Mouse (Mus musculus): ENCODE measurements around the gene Cmss1.
"Not testable (repeated sequence)": the region's sequence is repeated elsewhere in the genome, so short reads cannot be mapped to it uniquely, and the experiment has no call there.

Gene Cmss1

DNA sequence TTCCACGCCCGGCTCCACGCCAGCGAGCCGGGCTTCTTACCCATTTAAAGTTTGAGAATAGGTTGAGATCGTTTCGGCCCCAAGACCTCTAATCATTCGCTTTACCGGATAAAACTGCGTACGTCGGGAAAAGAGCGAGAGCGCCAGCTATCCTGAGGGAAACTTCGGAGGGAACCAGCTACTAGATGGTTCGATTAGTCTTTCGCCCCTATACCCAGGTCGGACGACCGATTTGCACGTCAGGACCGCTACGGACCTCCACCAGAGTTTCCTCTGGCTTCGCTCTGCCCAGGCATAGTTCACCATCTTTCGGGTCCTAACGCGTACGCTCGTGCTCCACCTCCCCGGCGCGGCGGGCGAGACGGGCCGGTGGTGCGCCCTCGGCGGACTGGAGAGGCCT, 215.5 kb downstream of the Cmss1 start:
- not testable (repeated sequence) for DNase-seq (ENCODE audit: low spot score in 2 of 2)

DNA sequence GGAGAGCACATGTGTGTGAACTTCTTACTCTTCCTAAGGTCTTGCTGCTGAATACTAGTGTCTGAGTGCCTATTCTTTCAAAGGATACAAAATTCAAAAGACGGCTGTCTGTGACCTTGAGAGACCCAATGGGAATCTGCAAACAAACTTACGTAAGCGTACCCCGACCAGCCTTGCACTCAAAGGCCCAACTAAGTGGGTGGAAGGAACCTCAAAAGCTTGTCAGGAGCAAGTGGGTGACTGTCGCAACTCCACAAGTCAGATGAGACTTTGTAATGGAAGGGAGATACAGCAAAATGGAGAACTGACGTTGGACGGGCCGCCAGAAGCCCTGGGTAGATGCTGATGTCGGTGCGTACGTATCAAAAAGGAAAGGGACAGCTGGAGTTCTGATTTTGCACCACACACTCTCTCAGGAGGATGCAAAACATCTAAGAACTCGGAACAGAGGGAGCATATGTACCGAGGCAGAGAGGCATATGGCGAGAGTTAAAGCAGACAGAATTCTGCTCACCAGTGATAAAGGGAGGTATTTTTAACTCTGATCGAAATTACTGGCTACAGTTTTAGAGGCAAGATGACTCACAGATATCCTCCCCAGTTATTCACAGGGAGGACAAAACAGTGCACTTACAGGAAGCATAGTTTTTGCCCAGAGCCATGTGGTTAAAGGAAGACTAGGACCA, 217.0 kb downstream of the Cmss1 start:
- peak; percentile 63 to 83 for DNase-seq (ENCODE audit: low spot score in 2 of 2)

DNA sequence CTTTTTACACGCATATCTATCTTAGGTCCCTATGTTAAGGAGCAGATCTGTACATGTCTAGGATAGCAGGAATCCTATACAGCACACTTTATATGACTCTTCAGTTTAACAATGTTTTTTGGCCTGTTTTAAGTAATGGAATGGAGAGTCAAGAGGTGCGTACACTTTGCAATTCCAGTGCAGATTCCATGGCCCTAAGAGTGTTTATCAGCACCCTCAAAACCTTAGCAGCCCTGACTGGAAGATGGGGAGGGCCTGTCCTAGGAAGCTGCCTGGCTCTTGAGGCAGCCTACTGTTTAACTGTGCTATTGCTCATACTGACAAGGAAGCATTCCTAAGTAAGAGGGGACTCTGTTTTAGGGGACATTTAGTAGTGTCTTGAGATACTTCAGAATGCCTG, 222.4 kb downstream of the Cmss1 start:
- no peak for DNase-seq (ENCODE audit: low spot score in 2 of 2)

DNA sequence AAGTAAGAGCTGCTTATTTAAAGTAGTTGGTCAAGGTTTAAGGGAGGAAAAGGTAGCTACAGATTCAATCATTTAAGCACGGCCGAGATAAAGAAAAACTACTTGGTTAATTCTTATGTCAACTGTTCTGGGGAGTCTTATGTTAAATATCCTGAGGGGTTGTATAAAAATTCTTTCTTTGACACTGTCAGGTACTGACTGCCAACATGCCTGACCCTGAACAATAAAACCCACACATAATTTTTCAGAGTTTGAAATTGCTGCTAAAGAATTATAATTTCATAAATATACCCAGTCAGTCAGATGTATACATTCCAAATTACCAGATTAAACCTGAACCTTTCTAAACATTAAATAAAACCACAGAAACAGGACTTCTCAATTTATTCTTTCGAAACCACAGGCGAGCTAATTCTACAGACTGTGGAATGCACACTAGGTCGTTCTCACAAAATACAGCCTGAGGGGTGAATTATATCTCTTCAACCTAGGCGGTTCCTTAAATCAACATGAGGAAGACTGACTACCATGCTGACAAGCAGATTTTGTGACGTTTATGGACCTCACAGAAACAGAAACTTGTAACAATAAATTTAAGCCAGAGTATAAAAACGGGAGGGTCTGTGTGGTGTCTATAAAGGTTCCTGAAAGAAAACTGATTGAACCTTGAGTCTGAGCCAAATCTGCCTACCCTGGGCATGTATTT, 223.2 kb downstream of the Cmss1 start:
- no peak for DNase-seq (ENCODE audit: low spot score in 2 of 2)

GRCm38 (mm10) chr16:57378631-57379330, 227.9 kb downstream of the Cmss1 start:
- no peak for DNase-seq (ENCODE audit: low spot score in 2 of 2)

DNA sequence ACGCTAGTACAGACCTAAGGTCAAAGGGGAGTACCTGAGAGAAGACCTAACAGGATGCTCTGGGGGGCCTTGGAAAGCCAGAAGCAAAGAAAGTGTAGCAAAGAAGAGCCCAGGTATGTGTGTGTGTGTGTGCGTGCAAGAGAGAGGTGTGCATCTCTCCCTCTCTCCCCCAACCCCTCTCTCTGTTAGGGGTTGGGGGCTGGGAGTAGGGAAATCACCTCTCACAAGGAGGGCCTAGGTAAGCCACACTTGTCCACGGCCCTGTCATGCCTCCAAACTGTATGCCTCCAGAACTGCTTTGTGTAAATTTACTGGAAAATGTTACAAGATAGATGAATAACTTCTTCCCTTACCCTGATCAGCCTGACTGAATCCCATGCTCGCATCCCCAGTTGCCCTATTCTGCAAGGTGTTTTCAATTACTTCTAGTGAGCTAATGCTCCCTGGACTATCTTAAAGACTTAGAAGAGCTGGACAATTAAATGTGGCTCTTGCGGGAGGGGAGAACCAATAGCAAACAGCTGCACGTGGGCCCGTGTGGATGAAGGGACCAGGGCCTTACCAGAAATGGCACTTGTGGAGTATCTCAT, 231.3 kb downstream of the Cmss1 start:
- no peak for DNase-seq (ENCODE audit: low spot score in 2 of 2)

DNA sequence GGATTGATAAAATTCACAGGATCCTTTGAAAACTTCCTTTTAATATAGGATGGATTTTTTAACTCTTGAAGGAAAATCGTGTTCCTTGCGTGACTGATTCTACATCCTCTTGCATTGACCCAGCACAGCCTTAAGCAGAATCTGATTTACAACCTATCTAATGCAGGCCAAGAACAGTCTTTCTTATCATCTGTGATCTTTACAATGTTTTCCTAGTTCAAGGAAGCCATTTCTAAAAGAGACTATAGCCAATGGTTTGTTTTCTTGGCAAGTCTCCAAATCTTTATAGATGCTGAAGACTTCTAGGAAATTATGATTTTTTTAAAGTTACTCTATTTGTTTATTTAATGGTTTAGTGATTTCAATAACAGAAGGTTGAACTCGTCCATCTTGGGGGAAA, 234.5 kb downstream of the Cmss1 start:
- DNase-seq (ENCODE audit: low spot score in 2 of 2): no peak

DNA sequence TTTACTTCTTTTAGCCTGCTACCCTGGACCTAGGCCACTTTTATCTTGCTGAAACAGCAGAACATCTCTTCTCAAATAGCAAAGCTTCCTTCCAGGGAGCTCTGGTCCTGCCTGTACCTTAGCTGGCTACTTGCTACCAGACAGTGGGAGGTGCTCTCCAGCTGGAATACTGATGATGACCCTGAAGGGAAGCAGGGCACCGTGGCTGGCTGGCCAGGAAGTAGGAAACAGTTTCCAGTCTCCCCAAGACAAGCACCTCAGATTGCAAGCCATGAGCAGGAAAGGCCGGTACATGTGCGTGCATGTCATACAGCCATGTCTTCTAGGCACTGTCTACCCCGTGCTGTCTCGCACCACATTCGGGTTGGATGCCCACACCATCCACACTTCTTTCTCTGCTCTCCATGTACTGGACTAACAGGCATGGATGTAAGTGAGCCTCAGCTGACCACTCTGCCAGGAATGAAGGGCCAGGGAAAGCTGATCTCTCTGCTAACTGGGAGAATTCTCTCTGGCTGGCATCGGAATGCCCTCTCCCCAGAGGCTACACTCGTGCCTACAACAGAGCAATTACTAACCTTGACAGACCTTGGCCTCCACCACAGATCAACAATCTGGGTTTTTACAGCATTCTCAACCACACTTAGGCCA, 236.7 kb downstream of the Cmss1 start:
- no peak for DNase-seq (ENCODE audit: low spot score in 2 of 2)

DNA sequence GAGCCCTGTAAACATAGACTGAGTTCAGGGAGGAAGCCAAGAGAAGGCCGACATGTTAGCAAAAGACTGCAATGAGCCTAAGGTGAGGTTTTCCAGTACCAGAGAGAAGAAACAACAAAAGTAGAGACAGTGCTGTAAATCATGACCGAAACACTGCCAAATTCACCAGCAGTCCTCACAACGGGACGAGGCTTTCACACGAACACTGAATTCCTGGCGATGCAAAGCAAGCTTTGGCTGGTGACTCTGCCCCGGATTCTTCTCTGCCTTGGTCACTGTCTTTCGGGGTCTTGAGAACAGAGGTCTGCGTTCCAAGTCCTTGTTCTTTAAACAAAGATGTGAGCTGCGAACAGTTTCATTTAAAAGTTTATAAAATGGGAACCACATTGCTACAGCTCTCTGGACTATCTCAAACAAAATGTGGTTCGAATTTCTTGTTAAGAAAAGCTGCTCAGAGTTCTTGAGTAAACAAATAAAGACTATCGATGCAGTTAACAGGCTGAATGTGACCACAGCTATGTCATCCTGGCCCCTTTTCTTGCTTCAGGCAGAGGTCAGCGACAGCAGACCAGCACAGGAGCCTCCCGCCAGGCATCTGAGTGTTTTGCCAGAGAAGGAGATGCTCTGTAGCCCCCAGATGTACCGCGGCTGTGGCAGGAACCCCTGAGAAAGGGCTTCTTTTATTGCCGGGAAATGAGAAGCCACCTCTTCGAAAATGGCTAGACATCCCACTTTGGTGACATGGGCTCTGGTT, 239.5 kb downstream of the Cmss1 start:
- DNase-seq (ENCODE audit: low spot score in 2 of 2): no peak

DNA sequence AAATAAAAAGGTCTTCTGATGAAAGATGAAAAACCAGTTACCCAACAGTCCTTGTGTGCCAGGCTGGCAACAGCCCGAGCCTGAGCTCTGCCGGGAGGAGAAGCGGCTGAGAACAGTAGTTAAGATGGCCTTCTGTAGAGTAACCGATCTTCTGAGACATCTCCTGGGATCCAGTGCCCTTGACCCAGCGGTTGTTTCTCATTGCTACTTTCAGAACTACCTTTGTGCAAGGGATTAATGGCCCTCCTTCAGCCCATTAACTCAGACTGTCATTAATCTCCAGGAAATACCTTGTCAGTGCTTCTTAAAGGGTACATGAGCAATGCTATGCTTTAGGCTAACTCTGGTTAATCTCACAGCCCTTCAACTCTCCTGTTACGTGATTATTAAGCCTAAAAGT, 240.5 kb downstream of the Cmss1 start:
- no peak for DNase-seq (ENCODE audit: low spot score in 2 of 2)

DNA sequence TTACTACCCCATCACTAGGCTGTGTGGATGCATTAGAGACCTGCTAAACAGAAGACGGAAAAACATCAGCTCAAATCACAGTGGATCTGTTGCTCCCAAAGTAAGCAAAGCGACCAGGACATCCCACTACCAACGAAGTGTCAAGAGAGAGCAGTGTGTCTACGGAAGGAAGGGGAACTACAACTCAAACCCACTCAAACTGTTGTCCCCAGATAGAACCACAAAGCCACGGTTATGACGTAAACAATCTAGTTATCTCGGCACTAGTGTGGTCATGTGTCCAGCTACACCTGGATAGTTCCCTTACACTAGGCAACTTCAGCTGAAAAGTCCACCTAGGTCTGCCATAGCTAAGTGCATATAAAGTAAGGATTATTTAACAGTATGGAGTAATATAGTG, 242.2 kb downstream of the Cmss1 start:
- DNase-seq (ENCODE audit: low spot score in 2 of 2): no peak

DNA sequence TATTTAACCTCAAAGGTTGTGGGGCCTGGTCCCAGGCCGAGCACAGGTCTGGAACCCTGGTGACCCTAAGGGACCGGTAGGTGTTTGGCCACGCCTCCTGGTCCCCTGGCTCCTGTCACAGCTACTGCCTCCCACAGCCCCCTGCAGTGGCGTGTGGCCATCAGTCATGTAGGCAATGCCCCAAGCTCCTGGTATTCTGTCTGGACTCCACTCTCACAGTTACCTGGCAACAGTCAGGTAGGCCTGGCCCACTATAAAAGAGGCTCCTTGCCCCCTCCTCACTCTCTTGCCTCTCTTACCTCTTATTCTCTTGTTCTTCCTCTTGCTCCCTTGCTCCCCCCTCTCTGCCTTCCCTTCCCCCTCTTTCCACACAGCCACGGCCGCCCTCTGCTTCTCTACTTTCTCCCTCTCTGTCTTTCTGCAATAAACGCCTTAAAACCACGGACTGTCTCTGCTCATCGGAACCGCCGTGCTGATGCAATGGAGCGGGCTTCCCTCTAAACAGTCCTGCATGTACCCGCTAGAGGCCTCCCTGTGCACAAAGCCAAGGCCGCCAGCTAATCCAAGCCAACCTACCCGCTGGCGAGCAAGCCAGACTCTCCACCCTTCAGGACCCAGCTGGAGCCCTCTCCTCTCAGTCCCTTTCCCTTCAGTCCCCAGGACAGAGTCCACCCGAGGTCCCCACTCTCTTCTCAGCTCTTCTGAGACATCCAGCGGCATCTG, 243.8 kb downstream of the Cmss1 start:
- peak; percentile 11 to 20 for DNase-seq (ENCODE audit: low spot score in 2 of 2)

- DNase-seq (ENCODE audit: low spot score in 2 of 2): no peak
These were observed 245.9 kb downstream of the Cmss1 start for GRCm38 (mm10) chr16:57360785-57361184.

DNA sequence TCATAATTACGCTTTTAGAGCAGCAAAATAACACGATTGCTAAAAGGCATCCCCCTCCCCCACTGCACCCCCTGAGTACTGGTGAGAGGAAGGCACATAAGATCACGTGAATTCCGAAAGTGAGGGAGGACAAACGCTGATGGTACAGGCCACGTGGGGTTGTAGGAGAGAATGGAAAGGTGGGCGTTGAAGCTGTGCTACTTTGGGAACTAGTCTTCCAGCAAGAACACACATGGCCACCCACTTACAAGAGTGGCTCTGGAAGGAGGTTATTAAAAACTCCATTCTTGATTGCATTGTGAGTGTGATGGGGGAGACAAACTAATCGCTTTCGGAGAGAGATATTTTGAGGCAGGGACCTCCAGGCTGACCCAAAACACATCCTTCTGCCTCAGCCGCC, 247.4 kb downstream of the Cmss1 start:
- peak; percentile 46 to 80 for DNase-seq (ENCODE audit: low spot score in 2 of 2)

DNA sequence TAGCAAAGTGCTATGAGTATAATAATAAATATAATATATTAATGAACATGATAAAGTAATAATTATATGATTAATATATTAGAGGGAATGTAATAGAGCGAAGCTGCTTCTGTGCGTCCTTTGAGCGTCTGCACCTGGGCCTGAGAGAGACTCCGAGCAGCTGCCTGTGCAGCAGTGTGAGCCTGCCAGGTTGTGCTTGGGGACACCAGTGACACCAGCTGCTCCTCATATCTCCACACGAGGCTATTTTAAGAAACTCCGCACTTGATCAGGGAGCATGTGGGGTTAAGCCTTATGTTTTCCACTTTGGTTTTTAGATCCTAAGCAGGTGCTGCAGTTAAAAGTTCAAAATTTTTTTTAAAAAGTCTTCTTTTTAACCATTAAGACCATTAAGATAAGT, 249.7 kb downstream of the Cmss1 start:
- DNase-seq (ENCODE audit: low spot score in 2 of 2): no peak

- DNase-seq (ENCODE audit: low spot score in 2 of 2): no peak
These were observed 250.2 kb downstream of the Cmss1 start for GRCm38 (mm10) chr16:57356454-57356853.

- no peak for DNase-seq (ENCODE audit: low spot score in 2 of 2)
These were observed 252.7 kb downstream of the Cmss1 start for GRCm38 (mm10) chr16:57353932-57354331.

DNA sequence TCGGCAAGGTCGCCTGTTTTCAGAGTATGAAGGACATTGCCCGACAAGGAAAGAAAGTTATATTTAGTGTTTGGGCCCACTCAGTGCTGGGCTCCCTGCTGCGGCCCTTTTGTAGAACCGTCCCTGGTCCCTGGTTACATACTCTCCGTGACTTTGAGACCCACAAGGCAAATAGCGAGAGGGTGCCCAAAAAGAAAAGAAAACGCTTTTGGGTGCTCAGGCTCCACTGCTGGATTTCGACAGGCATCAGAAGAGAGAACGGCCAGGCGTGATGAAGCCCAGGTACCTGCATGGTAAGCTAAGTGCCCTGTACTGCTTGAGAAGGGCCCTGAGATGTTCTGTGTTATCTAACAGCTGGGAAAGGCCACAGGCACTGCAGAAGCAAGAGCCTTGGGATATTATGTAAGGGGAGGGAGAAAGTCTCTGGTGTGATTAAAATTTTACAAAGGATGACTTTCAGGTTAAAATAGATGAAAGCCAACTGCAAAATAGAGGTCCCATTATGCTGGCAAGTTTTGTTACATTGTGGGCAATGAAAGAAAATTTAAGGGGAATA, 253.4 kb downstream of the Cmss1 start:
- no peak for DNase-seq (ENCODE audit: low spot score in 2 of 2)

DNA sequence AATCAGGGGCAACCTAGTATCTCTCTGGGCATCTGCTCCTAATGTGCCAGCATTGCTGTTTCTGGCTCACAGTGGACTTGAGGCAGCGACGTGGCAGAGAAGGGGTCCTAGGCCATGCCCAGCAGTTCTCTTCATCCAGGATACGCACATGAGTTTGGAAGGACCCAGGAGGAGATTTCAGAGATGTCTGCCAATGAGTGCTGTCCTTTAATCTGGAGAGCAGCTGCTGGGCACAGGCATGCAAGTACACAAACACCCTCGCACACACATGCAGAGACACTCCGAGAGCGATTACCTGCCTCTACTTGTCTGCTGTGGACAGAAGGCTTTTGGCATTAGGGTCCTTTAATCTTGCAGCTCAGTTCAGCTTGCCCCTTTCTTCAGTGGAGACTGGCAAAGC, 253.9 kb downstream of the Cmss1 start, which contains the start of gene Filip1l:
Gene Filip1l, plus strand, starts transcription at position 343 of the 400 bp plus-strand sequence.
- no peak for DNase-seq (ENCODE audit: low spot score in 2 of 2)

DNA sequence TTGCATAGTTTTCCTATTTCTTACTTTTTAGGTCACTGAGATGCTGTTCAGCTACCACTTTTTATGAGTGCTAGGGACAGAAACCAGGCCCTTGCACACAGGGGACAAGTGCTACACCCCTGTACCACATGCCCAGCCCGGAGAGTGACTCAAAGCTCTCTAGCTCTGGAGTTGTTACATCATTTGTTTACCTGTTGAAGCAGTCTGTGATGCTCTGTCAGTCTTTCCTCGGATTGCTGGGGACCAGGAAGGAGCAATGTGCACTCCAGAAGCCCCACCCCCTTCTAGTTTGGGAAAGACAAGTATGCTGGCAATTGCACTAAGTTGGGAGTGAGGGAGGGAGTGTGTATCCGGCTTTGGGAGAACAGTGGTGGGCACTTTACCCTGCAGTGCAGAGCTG, 257.0 kb downstream of the Cmss1 start:
- DNase-seq (ENCODE audit: low spot score in 2 of 2): no peak

Data from right cerebral cortex, postnatal 36 days (tissue).